Mouse (Mus musculus): Measurements from ENCODE around the gene Srek1. TPM values are rescaled to one million over a fixed set of nuclear protein-coding genes. Genes with fewer than 3 reads are reported as not detected.

Srek1 gene
- polyA plus RNA-seq, 1 experiment, result 7.4 TPM

DNA sequence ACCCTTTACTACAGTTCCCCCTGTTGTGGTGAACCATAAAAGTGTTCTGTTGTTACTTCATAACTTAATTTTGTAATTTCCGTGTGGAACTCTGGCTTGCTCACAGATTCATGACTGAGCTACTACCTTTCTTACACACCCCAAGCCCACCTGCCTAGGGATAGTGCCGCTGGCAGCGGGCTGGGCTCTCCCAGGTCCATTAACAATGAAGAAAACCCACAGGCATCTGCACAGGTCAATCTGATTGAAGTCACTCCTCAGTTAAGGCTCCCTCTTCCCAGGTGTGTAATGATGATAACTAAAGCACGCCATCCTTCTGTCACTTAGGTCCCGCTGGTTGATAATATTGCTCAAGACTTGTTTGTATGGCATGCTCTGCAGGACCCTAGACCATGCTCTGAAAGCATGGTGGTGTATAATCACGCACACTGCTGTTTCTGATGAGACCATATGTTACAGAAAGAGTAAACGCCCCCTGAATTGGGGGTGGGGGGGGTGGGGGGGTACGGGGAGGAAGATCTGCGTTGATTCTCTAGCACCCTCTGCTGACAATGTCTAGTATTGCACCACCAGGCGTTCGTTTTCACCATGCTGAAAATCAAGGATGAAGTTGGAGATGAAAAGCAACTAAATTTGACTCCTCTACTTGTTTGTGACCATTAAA lies 5.6 kb upstream of the Srek1 start:
- H3K4me3 ChIP-seq (replicated peaks), result peak overlapping the region; percentile 56

DNA sequence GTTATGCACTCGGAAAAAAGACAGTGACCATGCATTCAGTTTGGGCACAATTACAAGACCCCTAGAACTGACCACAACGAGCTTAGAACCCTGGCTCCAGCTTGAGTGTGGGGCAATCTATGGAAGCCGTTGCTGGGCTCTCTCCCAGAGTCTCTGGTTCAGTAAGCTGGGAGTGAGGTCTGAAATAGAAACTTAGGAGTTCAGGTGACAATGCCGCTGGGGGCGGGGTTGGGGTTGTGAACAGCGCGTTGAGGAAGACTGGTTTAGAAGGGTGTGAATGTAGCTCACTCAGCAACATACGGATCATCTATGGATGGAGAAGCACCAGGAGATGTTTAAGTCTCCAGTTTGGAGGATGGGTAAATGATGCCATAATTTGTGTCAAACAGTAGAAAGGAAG lies 2.7 kb upstream of the Srek1 start:
- H3K36me3 ChIP-seq (replicated peaks; ENCODE audit: low read length), result no peaks in the 10 kb centered on the region
- H3K27me3 ChIP-seq (replicated peaks), result peaks cover 9% of the 10 kb centered on the region
- H3K9me3 ChIP-seq, result no peaks in the 10 kb centered on the region
- no peak overlapping the region for H3K4me3 ChIP-seq (replicated peaks)
- peaks cover 31% of the 10 kb centered on the region for H3K4me1 ChIP-seq
- no peak for TF ChIP-seq FLI1 (IDR thresholded peaks at IDR 0.05; ENCODE audit: low read length)
- no peak for TF ChIP-seq GATA1 (IDR thresholded peaks at IDR 0.05; ENCODE audit: borderline replicate concordance, low read length)

More for the DNA sequence above, 5.6 kb upstream of the Srek1 start:
- H3K9me3 ChIP-seq, result no peaks in the 10 kb centered on the region
- H3K36me3 ChIP-seq (replicated peaks; ENCODE audit: low read length), result no peaks in the 10 kb centered on the region
- no peak for TF ChIP-seq FLI1 (IDR thresholded peaks at IDR 0.05; ENCODE audit: low read length)
- TF ChIP-seq GATA1 (IDR thresholded peaks at IDR 0.05; ENCODE audit: borderline replicate concordance, low read length), result no peak
- H3K4me1 ChIP-seq, result peaks cover 15% of the 10 kb centered on the region
- peaks cover 13% of the 10 kb centered on the region for H3K27me3 ChIP-seq (replicated peaks)

DNA sequence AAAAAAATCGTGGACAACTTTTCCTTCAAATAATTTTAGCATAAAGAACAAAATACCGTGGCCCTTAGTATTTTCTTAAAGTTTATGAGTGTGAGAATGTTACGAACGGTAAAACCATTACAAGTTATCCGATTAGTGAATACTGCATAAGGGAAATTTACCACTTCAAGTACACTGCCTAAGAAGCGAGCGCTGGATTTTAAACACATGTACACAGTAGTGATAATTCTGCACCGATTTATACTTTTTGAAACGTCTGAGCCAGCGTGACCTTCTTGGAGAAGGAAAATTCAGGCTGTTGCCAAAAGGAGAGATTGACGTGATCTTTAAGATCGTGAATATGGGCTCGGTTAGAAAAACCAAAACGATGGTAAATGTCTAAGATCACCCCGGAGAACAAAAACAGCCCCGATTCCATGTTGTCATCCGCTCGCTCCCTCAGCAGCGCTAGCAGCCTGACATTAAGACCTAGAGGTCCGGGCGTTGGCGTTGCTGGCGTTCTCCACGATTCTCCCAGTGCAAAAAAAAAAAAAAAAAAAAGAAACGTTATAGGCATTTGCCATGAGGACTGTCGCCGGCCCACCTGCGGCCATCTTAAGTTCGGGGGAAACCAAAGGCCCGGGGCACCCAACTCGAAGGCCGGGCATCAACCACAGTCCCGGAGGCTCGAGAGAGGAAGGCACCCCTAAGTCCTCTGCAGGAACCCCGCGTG lies 845 bp downstream of the Srek1 start:
- peaks cover 15% of the 10 kb centered on the region for H3K36me3 ChIP-seq (replicated peaks; ENCODE audit: low read length)
- TF ChIP-seq GATA1 (IDR thresholded peaks at IDR 0.05; ENCODE audit: borderline replicate concordance, low read length) (no peak), FLI1 (IDR thresholded peaks at IDR 0.05; ENCODE audit: low read length) (no peak)
- no peaks in the 10 kb centered on the region for H3K9me3 ChIP-seq
- H3K27me3 ChIP-seq (replicated peaks), result peaks cover 6% of the 10 kb centered on the region
- H3K4me1 ChIP-seq, result peaks cover 36% of the 10 kb centered on the region
- H3K4me3 ChIP-seq (replicated peaks), result peak overlapping the region; percentile 95

DNA sequence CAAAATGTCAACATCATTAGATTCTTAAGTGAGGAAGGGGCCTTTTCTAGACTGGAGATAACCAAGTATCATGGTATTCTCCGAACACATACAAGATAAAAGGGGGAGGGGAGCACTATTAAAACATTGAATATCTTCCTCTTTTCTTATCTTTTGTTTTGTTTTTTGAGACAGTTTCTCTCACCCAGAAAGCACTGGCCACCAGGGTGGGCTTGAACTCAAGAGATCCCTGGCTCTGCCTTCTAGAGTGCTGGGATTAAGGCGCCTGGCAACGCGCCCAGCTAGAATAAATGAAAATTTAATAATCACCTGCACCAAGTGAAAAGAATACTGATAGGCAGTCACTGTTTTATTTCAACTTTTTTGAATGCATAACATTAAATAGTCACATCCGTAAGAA lies 1.5 kb downstream of the Srek1 start:
- no peaks in the 10 kb centered on the region for H3K9me3 ChIP-seq
- TF ChIP-seq GATA1 (IDR thresholded peaks at IDR 0.05; ENCODE audit: borderline replicate concordance, low read length) (no peak), FLI1 (IDR thresholded peaks at IDR 0.05; ENCODE audit: low read length) (no peak)
- H3K4me3 ChIP-seq (replicated peaks), result peak overlapping the region; percentile 95

DNA sequence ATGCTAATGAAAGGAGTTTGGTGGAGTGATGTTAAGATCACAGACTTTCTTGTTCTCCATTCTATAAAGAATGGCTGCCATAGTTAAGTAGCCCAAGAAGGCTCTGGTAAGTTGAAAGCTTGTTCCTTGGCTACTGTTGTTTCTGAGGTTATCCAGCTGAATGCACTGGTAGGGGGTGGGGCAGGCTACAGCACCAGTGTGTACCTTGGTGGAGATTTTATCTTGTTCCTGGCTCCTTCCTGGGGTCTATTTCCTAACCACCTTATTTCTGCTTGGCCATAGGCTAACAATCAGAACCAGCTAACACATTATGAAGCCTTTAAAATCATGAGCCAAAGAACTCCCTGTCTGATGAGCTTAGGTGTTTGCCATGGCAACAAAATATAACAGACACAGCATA lies 3.6 kb downstream of the Srek1 start:
- Histone ChIP-seq H3K4me1 (peaks cover 42% of the 10 kb centered on the region), H3K27me3 (replicated peaks) (no peaks in the 10 kb centered on the region), H3K9me3 (no peaks in the 10 kb centered on the region), H3K4me3 (replicated peaks) (no peak overlapping the region), H3K36me3 (replicated peaks; ENCODE audit: low read length) (peaks cover 36% of the 10 kb centered on the region)
- no peak for TF ChIP-seq FLI1 (IDR thresholded peaks at IDR 0.05; ENCODE audit: low read length)

More for the DNA sequence above, 1.5 kb downstream of the Srek1 start:
- Histone ChIP-seq H3K4me1 (peaks cover 36% of the 10 kb centered on the region), H3K36me3 (replicated peaks; ENCODE audit: low read length) (peaks cover 17% of the 10 kb centered on the region), H3K27me3 (replicated peaks) (peaks cover 5% of the 10 kb centered on the region)

DNA sequence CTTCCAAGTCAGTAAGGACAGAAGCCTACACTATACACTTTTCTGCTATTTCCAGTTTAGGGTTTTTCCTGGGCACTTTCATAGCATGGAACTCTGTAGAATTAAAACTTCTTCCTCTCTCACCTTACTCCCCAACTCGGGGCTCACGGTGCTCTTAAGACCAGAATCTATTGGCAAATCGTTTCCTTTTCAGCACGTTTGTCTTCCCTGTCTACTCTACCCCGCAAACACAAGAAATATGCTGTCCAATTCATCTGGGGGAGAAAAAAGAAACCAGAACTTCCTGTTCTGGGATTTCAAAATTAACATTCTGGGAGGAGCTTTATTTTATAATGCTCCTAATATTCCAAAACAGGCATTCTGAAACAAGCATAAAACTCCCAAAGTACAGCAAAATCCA lies 6.5 kb downstream of the Srek1 start:
- H3K36me3 ChIP-seq (replicated peaks; ENCODE audit: low read length), result peaks cover 57% of the 10 kb centered on the region
- no peaks in the 10 kb centered on the region for H3K9me3 ChIP-seq
- H3K4me1 ChIP-seq, result peaks cover 33% of the 10 kb centered on the region
- no peaks in the 10 kb centered on the region for H3K27me3 ChIP-seq (replicated peaks)
- H3K4me3 ChIP-seq (replicated peaks), result no peak overlapping the region
- TF ChIP-seq GATA1 (IDR thresholded peaks at IDR 0.05; ENCODE audit: borderline replicate concordance, low read length) (no peak), FLI1 (IDR thresholded peaks at IDR 0.05; ENCODE audit: low read length) (no peak)

DNA sequence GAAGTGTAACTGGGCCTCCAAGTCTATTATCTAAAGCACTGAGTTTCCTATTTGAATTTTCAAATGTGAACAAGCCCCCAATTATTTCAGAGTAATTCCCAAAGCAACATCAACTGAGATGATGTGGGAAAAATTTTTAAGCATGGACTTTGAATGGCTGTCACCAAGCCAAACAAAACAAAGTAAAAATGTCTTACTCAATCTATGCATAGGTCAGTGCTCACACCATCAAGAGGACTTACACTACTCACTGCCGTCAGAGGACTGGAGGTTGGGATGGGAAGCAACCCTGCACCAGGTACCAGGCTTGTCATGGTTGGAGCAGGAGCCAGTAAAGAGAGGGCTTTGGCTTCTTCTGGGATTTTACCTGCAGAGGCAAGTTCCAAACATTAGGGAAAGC lies 10.8 kb downstream of the Srek1 start:
- H3K27me3 ChIP-seq (replicated peaks), result no peaks in the 10 kb centered on the region
- TF ChIP-seq GATA1 (IDR thresholded peaks at IDR 0.05; ENCODE audit: borderline replicate concordance, low read length) (no peak), FLI1 (IDR thresholded peaks at IDR 0.05; ENCODE audit: low read length) (no peak)
- H3K4me1 ChIP-seq, result peaks cover 7% of the 10 kb centered on the region
- peaks cover 83% of the 10 kb centered on the region for H3K36me3 ChIP-seq (replicated peaks; ENCODE audit: low read length)
- H3K9me3 ChIP-seq, result no peaks in the 10 kb centered on the region
- no peak overlapping the region for H3K4me3 ChIP-seq (replicated peaks)

DNA sequence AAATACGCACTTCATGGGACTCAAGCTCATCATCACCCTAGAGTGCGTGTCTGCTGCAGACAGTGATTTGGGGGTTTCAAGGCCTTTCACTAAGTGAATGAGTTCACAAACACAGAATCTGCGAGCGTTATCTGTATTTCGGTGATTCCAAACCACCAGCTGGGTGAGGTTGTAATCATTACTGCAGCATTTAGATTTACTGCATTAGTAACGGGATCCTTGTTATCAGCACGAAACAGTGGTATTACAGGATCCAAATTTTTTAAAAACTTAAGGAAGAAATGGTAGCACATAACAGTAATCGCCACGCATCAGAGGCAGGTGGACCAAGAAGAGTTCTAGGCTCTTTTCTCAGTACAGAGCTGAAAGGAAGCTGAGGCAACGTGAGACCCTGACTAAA lies 12.4 kb downstream of the Srek1 start:
- Histone ChIP-seq H3K36me3 (replicated peaks; ENCODE audit: low read length) (peaks cover 91% of the 10 kb centered on the region), H3K27me3 (replicated peaks) (no peaks in the 10 kb centered on the region), H3K9me3 (no peaks in the 10 kb centered on the region), H3K4me3 (replicated peaks) (no peak overlapping the region), H3K4me1 (no peaks in the 10 kb centered on the region)
- TF ChIP-seq GATA1 (IDR thresholded peaks at IDR 0.05; ENCODE audit: borderline replicate concordance, low read length), result no peak
- no peak for TF ChIP-seq FLI1 (IDR thresholded peaks at IDR 0.05; ENCODE audit: low read length)

DNA sequence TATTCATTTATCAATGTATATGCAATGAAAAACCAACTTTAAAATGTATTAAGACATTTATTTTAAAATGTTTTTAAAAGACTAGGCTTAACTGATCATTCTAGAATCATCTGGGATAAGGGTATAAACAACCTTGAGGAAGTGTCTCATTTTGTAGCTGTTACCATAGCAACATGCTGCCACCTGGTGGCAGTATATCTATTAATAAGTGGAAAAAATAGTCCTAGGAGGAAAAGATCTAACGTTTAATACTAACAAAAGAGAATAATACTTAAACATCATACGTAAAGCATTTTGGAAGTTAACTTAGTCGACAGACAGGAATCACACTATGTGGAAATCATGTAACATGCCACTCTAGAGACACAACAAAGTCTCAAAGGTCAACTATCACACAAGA lies 23.0 kb downstream of the Srek1 start:
- Histone ChIP-seq H3K9me3 (no peaks in the 10 kb centered on the region), H3K4me3 (replicated peaks) (no peak overlapping the region), H3K4me1 (peaks cover 3% of the 10 kb centered on the region; the same call in 1 of the 2 replicates), H3K27me3 (replicated peaks) (no peaks in the 10 kb centered on the region), H3K36me3 (replicated peaks; ENCODE audit: low read length) (peaks cover 92% of the 10 kb centered on the region)
- TF ChIP-seq GATA1 (IDR thresholded peaks at IDR 0.05; ENCODE audit: borderline replicate concordance, low read length) (no peak), FLI1 (IDR thresholded peaks at IDR 0.05; ENCODE audit: low read length) (no peak)

DNA sequence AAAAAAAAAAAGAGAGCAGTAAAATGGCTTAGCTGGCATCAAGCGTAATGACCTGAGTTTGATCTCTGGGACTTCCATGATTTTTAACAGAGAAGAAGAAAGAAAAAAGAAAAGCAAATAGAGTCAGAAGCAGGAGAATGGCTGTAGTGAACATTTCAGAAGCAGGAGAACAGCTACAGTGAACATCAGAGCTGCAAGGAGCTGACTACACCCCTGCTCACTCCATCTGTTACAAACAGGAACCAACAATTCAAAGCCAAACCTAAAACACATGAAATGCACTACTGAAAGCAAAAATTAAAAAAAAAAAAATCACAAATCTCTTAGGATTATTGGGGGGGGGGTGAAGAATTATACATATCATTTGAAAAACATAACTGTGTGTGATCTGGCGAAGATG lies 28.7 kb downstream of the Srek1 start:
- Histone ChIP-seq H3K4me3 (replicated peaks) (no peak overlapping the region), H3K4me1 (no peaks in the 10 kb centered on the region; the same call in 1 of the 2 replicates), H3K9me3 (no peaks in the 10 kb centered on the region), H3K36me3 (replicated peaks; ENCODE audit: low read length) (peaks cover 97% of the 10 kb centered on the region), H3K27me3 (replicated peaks) (no peaks in the 10 kb centered on the region)
- no peak for TF ChIP-seq GATA1 (IDR thresholded peaks at IDR 0.05; ENCODE audit: borderline replicate concordance, low read length)
- TF ChIP-seq FLI1 (IDR thresholded peaks at IDR 0.05; ENCODE audit: low read length), result no peak
